Mouse (Mus musculus) urinary bladder, postnatal 10 days (tissue): Measurements from ENCODE around the gene Katna1.

Experiments
- DNase-seq: peaks from one replicate; pipeline ENCODE4 v3.0.0; 2022; ENCODE audit warnings: low spot score

Katna1 gene

GRCm38 (mm10) chr10:7779751-7780237 is 54.0 kb downstream of the Katna1 start:
- no peak for DNase-seq

GRCm38 (mm10) chr10:7780238-7781176 is 54.7 kb downstream of the Katna1 start:
- peak; percentile 52 for DNase-seq

- no peak for DNase-seq
Measured at GRCm38 (mm10) chr10:7781214-7781613, 55.4 kb downstream of the Katna1 start.

GRCm38 (mm10) chr10:7787319-7787718 is 61.5 kb downstream of the Katna1 start:
- DNase-seq = no peak

GRCm38 (mm10) chr10:7792254-7792750 is 66.5 kb downstream of the Katna1 start:
- no peak for DNase-seq

- peak; percentile 60 for DNase-seq
Measured at GRCm38 (mm10) chr10:7792751-7793385, 67.1 kb downstream of the Katna1 start, which contains the start of the genes Ginm1 and Ppil4. TSS of gene Ginm1 (minus strand) at chr10:7792824. TSS of gene Ppil4 (plus strand) at chr10:7792891.

GRCm38 (mm10) chr10:7801258-7801657 is 75.5 kb downstream of the Katna1 start:
- no peak for DNase-seq

- no peak for DNase-seq
Measured at GRCm38 (mm10) chr10:7802519-7803140, 76.8 kb downstream of the Katna1 start.

- DNase-seq = no peak
Measured at GRCm38 (mm10) chr10:7809937-7810336, 84.1 kb downstream of the Katna1 start.
